Mouse (Mus musculus) ES-Bruce4 (cell line): Measurements from ENCODE around the gene Adam15.

Experiments used
- CTCF ChIP-seq: IDR thresholded peaks from one replicate; pipeline ENCODE4 v1.8.1; 2011; ENCODE audit warnings: low read depth, low read length
- POLR2A ChIP-seq: IDR thresholded peaks from one replicate; pipeline ENCODE4 v1.8.1; 2011; ENCODE audit warnings: low read length; ENCODE audit not compliant: insufficient read depth

- TF ChIP-seq CTCF (no peak), POLR2A (no peak)
These were observed 31.4 kb upstream of the Adam15 start for GRCm38 (mm10) chr3:89381233-89381632.
